Mouse (Mus musculus): ENCODE results near the gene Zfp536. TPM values are rescaled to one million over a fixed set of nuclear protein-coding genes. Genes with fewer than 3 reads are reported as not detected.

Gene Zfp536
- polyA plus RNA-seq, 1 experiment from 2014 or later = 2.8 TPM

GRCm38 (mm10) chr7:37801160-37801559 is 27.7 kb upstream of the Zfp536 start:
- H3K9me3 ChIP-seq (replicated peaks; ENCODE audit: control insufficient read depth, low read length) = no peaks in the 10 kb centered on the region
- WGBS (ENCODE audit: insufficient replicate concordance) = 67% methylated on average over 3 of the region's 3 CpGs
- H3K4me2 ChIP-seq = no peak overlapping the region
- no peak for ATAC-seq (replicated peaks; ENCODE audit: insufficient number of reproducible peaks, low FRiP score, low TSS enrichment)
- H3K4me3 ChIP-seq (ENCODE audit: low read depth, low read length) = no peak overlapping the region
- H3K27ac ChIP-seq (ENCODE audit: low read depth, low read length) = no peak overlapping the region
- no peak overlapping the region for H3K9ac ChIP-seq (ENCODE audit: low read depth, low read length)
- H3K27me3 ChIP-seq (ENCODE audit: control insufficient read depth, insufficient read depth, low read length) = no peaks in the 10 kb centered on the region
- H3K4me1 ChIP-seq (ENCODE audit: control insufficient read depth, insufficient read depth, low read length) = no peaks in the 10 kb centered on the region
- no peaks in the 10 kb centered on the region for H3K36me3 ChIP-seq (ENCODE audit: control insufficient read depth, insufficient read depth, low read length)

GRCm38 (mm10) chr7:37788721-37789120 is 15.3 kb upstream of the Zfp536 start:
- H3K27ac ChIP-seq (ENCODE audit: low read depth, low read length) = no peak overlapping the region
- WGBS (ENCODE audit: insufficient replicate concordance) = 69% methylated on average over 4 of the region's 4 CpGs
- H3K36me3 ChIP-seq (ENCODE audit: control insufficient read depth, insufficient read depth, low read length) = no peaks in the 10 kb centered on the region

DNA sequence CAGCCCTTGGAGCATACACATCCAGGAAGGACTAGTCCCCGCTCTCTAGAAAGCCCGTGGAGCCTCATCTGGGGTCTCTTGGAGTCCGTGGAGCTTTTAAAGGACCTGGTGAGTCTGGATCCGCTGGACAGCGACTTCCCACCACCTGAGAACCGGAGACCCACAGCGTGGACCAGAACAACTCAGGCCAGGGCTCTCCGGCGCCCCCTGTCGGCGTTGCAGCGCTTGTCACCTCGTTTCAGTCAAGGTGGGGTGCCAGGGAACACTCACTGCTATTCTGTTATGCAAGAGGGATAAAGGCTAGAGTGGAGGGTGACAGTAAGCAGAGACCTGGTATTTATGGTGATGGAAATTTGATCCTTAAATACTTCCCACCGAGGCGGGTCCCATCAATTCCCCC is 2.1 kb upstream of the Zfp536 start:
- ATAC-seq (replicated peaks; ENCODE audit: insufficient number of reproducible peaks, low FRiP score, low TSS enrichment) = no peak
- WGBS (ENCODE audit: insufficient replicate concordance) = 1% methylated on average over 15 of the region's 15 CpGs
- Histone ChIP-seq H3K27me3 (ENCODE audit: control insufficient read depth, insufficient read depth, low read length) (peaks cover 44% of the 10 kb centered on the region), H3K4me1 (ENCODE audit: control insufficient read depth, insufficient read depth, low read length) (no peaks in the 10 kb centered on the region), H3K9me3 (replicated peaks; ENCODE audit: control insufficient read depth, low read length) (no peaks in the 10 kb centered on the region), H3K4me3 (ENCODE audit: low read depth, low read length) (no peak overlapping the region), H3K4me2 (no peak overlapping the region), H3K36me3 (ENCODE audit: control insufficient read depth, insufficient read depth, low read length) (no peaks in the 10 kb centered on the region), H3K27ac (ENCODE audit: low read depth, low read length) (no peak overlapping the region), H3K9ac (ENCODE audit: low read depth, low read length) (no peak overlapping the region)

More at GRCm38 (mm10) chr7:37788721-37789120, 15.3 kb upstream of the Zfp536 start:
- Histone ChIP-seq H3K4me1 (ENCODE audit: control insufficient read depth, insufficient read depth, low read length) (no peaks in the 10 kb centered on the region), H3K9me3 (replicated peaks; ENCODE audit: control insufficient read depth, low read length) (no peaks in the 10 kb centered on the region), H3K4me2 (no peak overlapping the region), H3K9ac (ENCODE audit: low read depth, low read length) (no peak overlapping the region), H3K27me3 (ENCODE audit: control insufficient read depth, insufficient read depth, low read length) (no peaks in the 10 kb centered on the region), H3K4me3 (ENCODE audit: low read depth, low read length) (no peak overlapping the region)
- no peak for ATAC-seq (replicated peaks; ENCODE audit: insufficient number of reproducible peaks, low FRiP score, low TSS enrichment)

DNA sequence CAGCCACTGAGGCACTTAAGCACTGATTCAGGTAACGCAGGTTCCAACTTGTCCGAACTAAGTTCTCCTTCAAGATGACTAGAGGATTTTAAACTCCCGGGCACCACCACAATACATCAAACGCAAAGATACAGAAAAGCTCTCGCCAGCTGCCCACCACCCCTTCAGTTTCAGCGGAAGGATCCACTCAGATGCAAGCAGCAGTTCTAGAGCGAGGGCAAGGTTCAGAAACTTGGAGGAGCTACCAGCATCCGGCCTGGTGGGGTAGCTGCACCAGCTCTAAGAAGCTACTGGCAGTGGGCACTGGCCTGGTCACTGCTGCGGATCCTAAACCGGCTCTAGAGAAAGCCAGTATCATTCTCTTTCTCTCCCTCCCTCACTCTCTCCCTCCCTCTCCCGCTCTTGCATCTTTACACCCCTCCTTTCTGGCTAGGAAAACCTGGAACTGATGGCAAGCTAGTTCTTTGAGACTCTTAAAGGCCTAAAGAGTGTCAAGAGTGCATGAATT is 1.1 kb upstream of the Zfp536 start:
- H3K36me3 ChIP-seq (ENCODE audit: control insufficient read depth, insufficient read depth, low read length) = no peaks in the 10 kb centered on the region
- no peak overlapping the region for H3K9ac ChIP-seq (ENCODE audit: low read depth, low read length)
- H3K27me3 ChIP-seq (ENCODE audit: control insufficient read depth, insufficient read depth, low read length) = peaks cover 54% of the 10 kb centered on the region
- no peaks in the 10 kb centered on the region for H3K4me1 ChIP-seq (ENCODE audit: control insufficient read depth, insufficient read depth, low read length)
- no peak overlapping the region for H3K27ac ChIP-seq (ENCODE audit: low read depth, low read length)
- no peak overlapping the region for H3K4me3 ChIP-seq (ENCODE audit: low read depth, low read length)
- no peaks in the 10 kb centered on the region for H3K9me3 ChIP-seq (replicated peaks; ENCODE audit: control insufficient read depth, low read length)
- ATAC-seq (replicated peaks; ENCODE audit: insufficient number of reproducible peaks, low FRiP score, low TSS enrichment) = no peak
- no peak overlapping the region for H3K4me2 ChIP-seq
- 21% methylated on average over 11 of the region's 11 CpGs for whole genome bisulfite sequencing (ENCODE audit: insufficient replicate concordance)

DNA sequence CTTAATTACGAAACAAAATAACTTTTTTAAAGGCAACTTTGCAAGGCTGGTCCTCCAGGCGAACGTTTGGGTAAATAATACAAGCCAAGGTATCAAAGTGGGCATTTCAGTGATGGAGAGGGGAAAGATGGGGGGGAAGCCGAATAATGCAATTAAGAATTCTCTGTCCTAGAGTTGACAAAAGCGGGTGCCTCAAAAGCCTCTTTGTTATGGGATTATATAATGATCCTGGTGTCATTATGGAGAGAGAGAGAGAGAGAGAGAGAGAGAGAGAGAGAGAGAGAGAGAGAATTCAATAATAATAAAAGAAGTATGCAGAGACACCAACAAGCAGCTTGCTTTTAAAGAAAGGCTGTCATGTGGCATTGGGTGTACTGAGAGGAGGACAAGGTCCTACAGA is 465 bp upstream of the Zfp536 start:
- Histone ChIP-seq H3K4me1 (ENCODE audit: control insufficient read depth, insufficient read depth, low read length) (no peaks in the 10 kb centered on the region), H3K9ac (ENCODE audit: low read depth, low read length) (no peak overlapping the region), H3K9me3 (replicated peaks; ENCODE audit: control insufficient read depth, low read length) (no peaks in the 10 kb centered on the region), H3K4me2 (peak overlapping the region; percentile 96; the same call in 1 of the 2 replicates), H3K27me3 (ENCODE audit: control insufficient read depth, insufficient read depth, low read length) (peaks cover 59% of the 10 kb centered on the region), H3K4me3 (ENCODE audit: low read depth, low read length) (no peak overlapping the region), H3K36me3 (ENCODE audit: control insufficient read depth, insufficient read depth, low read length) (no peaks in the 10 kb centered on the region), H3K27ac (ENCODE audit: low read depth, low read length) (no peak overlapping the region)
- ATAC-seq (replicated peaks; ENCODE audit: insufficient number of reproducible peaks, low FRiP score, low TSS enrichment) = no peak
- 24% methylated on average over 5 of the region's 5 CpGs for WGBS (ENCODE audit: insufficient replicate concordance)

- WGBS (ENCODE audit: insufficient replicate concordance) = under 1% methylated on average over 45 of the region's 46 CpGs
- H3K9ac ChIP-seq (ENCODE audit: low read depth, low read length) = peak overlapping the region; percentile 75
- no peak for ATAC-seq (replicated peaks; ENCODE audit: insufficient number of reproducible peaks, low FRiP score, low TSS enrichment)
Measured at GRCm38 (mm10) chr7:37772376-37773311, 797 bp downstream of the Zfp536 start.

DNA sequence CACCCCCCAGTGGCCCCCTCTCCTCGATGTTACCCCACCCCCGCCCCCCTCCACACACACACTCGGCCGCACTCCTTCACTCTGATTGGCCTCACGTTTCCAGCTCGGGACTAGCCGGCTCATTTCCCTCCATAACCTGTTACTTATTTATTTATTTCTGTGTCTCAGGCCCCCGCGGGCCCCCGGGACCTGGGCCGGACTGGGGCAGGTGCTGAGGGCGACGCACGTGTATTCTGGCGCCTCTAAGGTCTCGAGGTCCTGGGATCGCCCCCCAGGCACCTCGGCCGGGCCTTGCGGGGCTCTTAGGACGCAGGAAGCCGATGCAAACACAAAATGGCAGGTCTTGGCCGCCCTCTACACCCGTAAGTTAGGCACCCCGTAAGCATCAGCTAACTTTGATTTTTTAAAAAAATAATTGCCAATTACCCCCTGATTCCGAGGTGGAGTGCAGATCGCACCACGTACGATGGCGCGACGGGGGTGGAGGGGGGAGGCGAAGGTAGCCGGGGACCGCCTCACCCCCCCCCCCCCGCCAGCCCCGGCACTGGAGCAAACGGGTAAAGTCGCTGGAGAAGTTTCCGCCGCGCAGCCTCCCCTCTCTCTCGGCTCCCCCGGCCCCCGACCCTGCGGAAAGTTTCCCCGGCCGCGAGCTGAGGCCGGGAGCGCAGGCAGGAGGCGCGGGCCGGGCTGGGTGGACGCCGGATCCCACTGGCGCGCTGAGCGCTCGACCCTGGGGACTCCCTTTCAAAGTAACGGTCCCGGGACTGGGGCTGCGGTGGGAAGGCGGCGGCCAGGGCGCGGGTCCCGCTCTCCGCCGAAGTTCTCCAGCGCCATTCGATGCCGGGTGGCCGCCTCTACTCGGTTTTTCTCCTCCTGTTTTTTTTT is 1.7 kb downstream of the Zfp536 start:
- H3K27me3 ChIP-seq (ENCODE audit: control insufficient read depth, insufficient read depth, low read length) = peaks cover 72% of the 10 kb centered on the region
- peak; percentile 52 for ATAC-seq (replicated peaks; ENCODE audit: insufficient number of reproducible peaks, low FRiP score, low TSS enrichment)
- 0 out of 2 replicates have a peak overlapping the region, but pooled peaks have one; percentile 22 for H3K27ac ChIP-seq (ENCODE audit: low read depth, low read length)
- H3K36me3 ChIP-seq (ENCODE audit: control insufficient read depth, insufficient read depth, low read length) = no peaks in the 10 kb centered on the region
- H3K4me3 ChIP-seq (ENCODE audit: low read depth, low read length) = peak overlapping the region; percentile 63
- H3K9me3 ChIP-seq (replicated peaks; ENCODE audit: control insufficient read depth, low read length) = no peaks in the 10 kb centered on the region
- no peaks in the 10 kb centered on the region for H3K4me1 ChIP-seq (ENCODE audit: control insufficient read depth, insufficient read depth, low read length)
- H3K9ac ChIP-seq (ENCODE audit: low read depth, low read length) = peak overlapping the region; percentile 75
- H3K4me2 ChIP-seq = peak overlapping the region; percentile 96
- under 1% methylated on average over 61 of the region's 75 CpGs for WGBS (ENCODE audit: insufficient replicate concordance)

More at GRCm38 (mm10) chr7:37772376-37773311, 797 bp downstream of the Zfp536 start:
- Histone ChIP-seq H3K4me3 (ENCODE audit: low read depth, low read length) (peak overlapping the region; percentile 63), H3K4me2 (peak overlapping the region; percentile 96), H3K36me3 (ENCODE audit: control insufficient read depth, insufficient read depth, low read length) (no peaks in the 10 kb centered on the region), H3K27ac (ENCODE audit: low read depth, low read length) (no peak overlapping the region), H3K27me3 (ENCODE audit: control insufficient read depth, insufficient read depth, low read length) (peaks cover 70% of the 10 kb centered on the region), H3K9me3 (replicated peaks; ENCODE audit: control insufficient read depth, low read length) (no peaks in the 10 kb centered on the region), H3K4me1 (ENCODE audit: control insufficient read depth, insufficient read depth, low read length) (no peaks in the 10 kb centered on the region)

GRCm38 (mm10) chr7:37770400-37771050 is 2.9 kb downstream of the Zfp536 start:
- Histone ChIP-seq H3K4me3 (ENCODE audit: low read depth, low read length) (peak overlapping the region; percentile 56), H3K4me1 (ENCODE audit: control insufficient read depth, insufficient read depth, low read length) (no peaks in the 10 kb centered on the region), H3K4me2 (peak overlapping the region; percentile 96), H3K36me3 (ENCODE audit: control insufficient read depth, insufficient read depth, low read length) (no peaks in the 10 kb centered on the region), H3K9ac (ENCODE audit: low read depth, low read length) (peak overlapping the region; percentile 61; the same call in 1 of the 2 replicates), H3K27ac (ENCODE audit: low read depth, low read length) (no peak overlapping the region), H3K9me3 (replicated peaks; ENCODE audit: control insufficient read depth, low read length) (no peaks in the 10 kb centered on the region), H3K27me3 (ENCODE audit: control insufficient read depth, insufficient read depth, low read length) (peaks cover 73% of the 10 kb centered on the region)
- under 1% methylated on average over 57 of the region's 57 CpGs for WGBS (ENCODE audit: insufficient replicate concordance)
- peak; percentile 40 for ATAC-seq (replicated peaks; ENCODE audit: insufficient number of reproducible peaks, low FRiP score, low TSS enrichment)
